ENCODE assay signal across 8 mouse cellular contexts in genomic region chr3:109171070-109171778, GRCm38 (mm10). TPM values are rescaled to one million over a fixed set of nuclear protein-coding genes. Genes with fewer than 3 reads are reported as not detected.
DNase-seq lines count a peak whose midpoint lies in the region; ATAC-seq lines count a peak whose summit lies in the region.

No protein-coding gene starts in this region.

- 28% methylated on average over 15 of the region's 15 CpGs for WGBS in heart, embryonic 11.5 days (ENCODE audit: insufficient replicate concordance)
- WGBS in intestine, embryonic 14.5 days, result 33% methylated on average over 15 of the region's 15 CpGs

- H3K27me3 ChIP-seq in heart, embryonic 11.5 days (ENCODE audit: control insufficient read depth, insufficient read depth, low read length), result no peaks in the 10 kb centered on the region
- H3K27me3 ChIP-seq in intestine, embryonic 14.5 days (replicated peaks; ENCODE audit: control insufficient read depth, insufficient read depth, low read length), result no peaks in the 10 kb centered on the region

- no peak overlapping the region for H3K27ac ChIP-seq in heart, embryonic 11.5 days (ENCODE audit: low read depth, low read length)
- H3K27ac ChIP-seq in intestine, embryonic 14.5 days (ENCODE audit: low read depth), result no peak overlapping the region

- no peak for ATAC-seq in heart, embryonic 11.5 days (replicated peaks; ENCODE audit: insufficient number of reproducible peaks, low FRiP score, low TSS enrichment)
- ATAC-seq in intestine, embryonic 14.5 days (replicated peaks; ENCODE audit: low FRiP score, low TSS enrichment, low read depth), result peak; percentile 43
- peak; percentile 91 for ATAC-seq in megakaryocyte-erythroid progenitor cell, adult 5-6 weeks (replicated peaks; ENCODE audit: low FRiP score, low TSS enrichment, poor library complexity, severe bottlenecking)

- H3K4me1 ChIP-seq in heart, embryonic 11.5 days (ENCODE audit: control insufficient read depth, insufficient read depth, low read length), result no peaks in the 10 kb centered on the region
- H3K4me1 ChIP-seq in intestine, embryonic 14.5 days (replicated peaks; ENCODE audit: control insufficient read depth, insufficient read depth, low read length), result no peaks in the 10 kb centered on the region

- no peak overlapping the region for H3K4me2 ChIP-seq in heart, embryonic 11.5 days
- no peak overlapping the region for H3K4me2 ChIP-seq in intestine, embryonic 14.5 days (ENCODE audit: low read length)

- H3K4me3 ChIP-seq in heart, embryonic 11.5 days (ENCODE audit: low read depth, low read length), result no peak overlapping the region
- no peak overlapping the region for H3K4me3 ChIP-seq in intestine, embryonic 14.5 days (ENCODE audit: low read depth, low read length)

- no peak overlapping the region for H3K9ac ChIP-seq in heart, embryonic 11.5 days (ENCODE audit: low read depth, low read length)
- H3K9ac ChIP-seq in intestine, embryonic 14.5 days (ENCODE audit: low read length), result no peak overlapping the region

- no peaks in the 10 kb centered on the region for H3K36me3 ChIP-seq in heart, embryonic 11.5 days (ENCODE audit: control insufficient read depth, insufficient read depth, low read length)
- peaks cover 23% of the 10 kb centered on the region for H3K36me3 ChIP-seq in intestine, embryonic 14.5 days (ENCODE audit: control insufficient read depth, insufficient read depth, low read length)

- no peaks in the 10 kb centered on the region for H3K9me3 ChIP-seq in heart, embryonic 11.5 days (replicated peaks; ENCODE audit: control insufficient read depth, low read length)
- no peaks in the 10 kb centered on the region for H3K9me3 ChIP-seq in intestine, embryonic 14.5 days (ENCODE audit: control insufficient read depth, low read length)

- DNase-seq in heart, adult 18-20 months, result peak; percentile 72 to 79
- peak; percentile 81 to 85 for DNase-seq in cerebellum, postnatal 10 days
- peak; percentile 33 to 68 for DNase-seq in frontal cortex, postnatal 10 days (ENCODE audit: low spot score in 2 of 2)
- DNase-seq in intestine, embryonic 14.5 days (ENCODE audit: low spot score), result peak; percentile 76
- DNase-seq in left cerebral cortex, adult 8-10 months (ENCODE audit: low spot score in 2 of 2), result peak; percentile 26 to 34
- peak; percentile 71 to 82 for DNase-seq in right cerebral cortex, postnatal 10 days (ENCODE audit: low spot score in 2 of 2)

RNA-seq across cellular contexts. Expression of gene Slc25a24, which starts 48.3 kb away (rescaled TPM):
- 1 to 10 TPM; 6.0 to 7.4 TPM for total RNA-seq in heart, adult 18-20 months (2021)
- polyA plus RNA-seq in heart, embryonic 11.5 days (2014; fragmentation: Nextera tagmentation; extraction: Ambion mirVana), result 38.1 and 50.5 TPM in 2 replicates
- polyA plus RNA-seq in intestine, embryonic 14.5 days (2014; fragmentation: Nextera tagmentation; extraction: Ambion mirVana), result 39.8 and 47.7 TPM in 2 replicates
- 1 to 10 TPM; 1.9 to 3.7 (median 2.1) TPM for total RNA-seq in left cerebral cortex, adult 8-10 months (2022)
- total RNA-seq in megakaryocyte-erythroid progenitor cell, adult 5-6 weeks (2014; fragmentation: Nextera tagmentation), result 13.5 and 18.8 TPM in 2 replicates
- 26.7 and 29.9 TPM in 2 replicates for total RNA-seq in megakaryocyte-erythroid progenitor cell, adult 5-6 weeks (2017)

Comparison
In these comparisons a context has a peak if more than half of its experiments do, and no peak if none do; other contexts are left out.
1. DNase-seq: peak in every context shown above with its lines; median percentile 83 in cerebellum, postnatal 10 days; 76 in right cerebral cortex, postnatal 10 days; 76 in intestine, embryonic 14.5 days; 76 in heart, adult 18-20 months; 50 in frontal cortex, postnatal 10 days; 30 in left cerebral cortex, adult 8-10 months.